Mouse (Mus musculus): Measurements from ENCODE around the gene Padi3.

Padi3 gene

DNA sequence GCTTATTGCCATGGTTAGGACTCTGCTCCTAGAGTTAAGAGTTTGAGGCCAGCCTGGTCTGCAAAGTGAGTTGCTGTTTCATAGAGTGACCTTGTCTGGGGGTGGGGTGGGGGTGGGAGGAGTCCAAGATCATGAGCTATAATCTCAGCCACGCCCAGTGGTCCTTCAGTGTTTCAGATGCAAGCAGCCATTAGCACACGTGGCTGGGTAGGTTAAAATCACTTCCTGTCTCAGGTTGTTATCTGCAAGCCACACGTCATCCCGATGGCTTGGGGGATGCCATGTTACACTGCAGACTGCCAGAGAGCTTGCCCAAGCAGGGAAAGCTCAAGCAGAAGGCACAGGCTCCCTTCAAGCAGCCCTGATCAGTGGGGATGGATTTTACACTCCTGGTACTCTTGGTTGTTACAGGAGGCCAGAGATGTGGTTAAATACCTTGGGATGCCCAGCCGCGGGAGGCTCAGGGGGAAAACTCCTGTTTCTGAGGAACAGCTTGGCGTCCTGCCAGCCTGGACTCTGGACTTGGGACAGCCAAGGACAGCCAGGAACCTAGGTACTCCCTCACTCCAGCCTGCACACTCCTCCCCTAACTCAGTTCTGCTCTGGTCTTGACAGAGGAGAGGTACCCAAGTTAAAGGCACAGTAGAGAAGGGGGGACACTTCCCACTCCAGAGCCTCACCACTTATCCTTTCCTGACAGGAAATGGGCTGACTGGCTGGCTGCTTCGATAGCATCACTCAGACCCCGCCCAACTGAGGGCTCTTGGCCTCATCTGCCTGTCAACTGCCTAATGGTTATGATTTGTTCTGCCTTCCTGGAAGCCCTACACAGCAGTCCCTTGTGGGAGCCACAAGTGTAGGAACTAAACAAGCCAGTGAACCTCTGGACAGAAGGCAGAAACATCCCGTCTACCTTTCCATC is 5.8 kb upstream of the Padi3 start:
- no peak for DNase-seq (ENCODE audit: low spot score in 2 of 2)

DNA sequence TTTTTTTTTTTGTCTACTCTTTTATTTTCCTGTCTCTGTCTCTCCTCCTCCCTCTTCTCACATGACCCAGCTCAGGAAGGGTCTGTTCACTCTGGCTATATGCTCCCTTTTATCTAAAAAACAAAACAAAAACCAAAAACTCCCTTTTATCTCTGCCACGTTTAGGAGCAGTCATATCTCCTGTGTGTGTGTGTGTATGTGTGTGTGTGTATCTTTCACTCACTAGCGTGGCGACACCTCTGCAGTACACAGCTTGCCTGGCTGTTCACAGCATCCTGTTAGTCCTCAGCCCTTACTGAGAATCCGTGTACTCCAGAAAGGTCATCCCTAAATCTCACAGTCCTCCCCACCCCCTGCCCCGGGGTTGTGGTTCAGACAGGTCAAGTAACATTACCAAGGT is 5.0 kb upstream of the Padi3 start:
- DNase-seq (ENCODE audit: low spot score in 2 of 2), result no peak

DNA sequence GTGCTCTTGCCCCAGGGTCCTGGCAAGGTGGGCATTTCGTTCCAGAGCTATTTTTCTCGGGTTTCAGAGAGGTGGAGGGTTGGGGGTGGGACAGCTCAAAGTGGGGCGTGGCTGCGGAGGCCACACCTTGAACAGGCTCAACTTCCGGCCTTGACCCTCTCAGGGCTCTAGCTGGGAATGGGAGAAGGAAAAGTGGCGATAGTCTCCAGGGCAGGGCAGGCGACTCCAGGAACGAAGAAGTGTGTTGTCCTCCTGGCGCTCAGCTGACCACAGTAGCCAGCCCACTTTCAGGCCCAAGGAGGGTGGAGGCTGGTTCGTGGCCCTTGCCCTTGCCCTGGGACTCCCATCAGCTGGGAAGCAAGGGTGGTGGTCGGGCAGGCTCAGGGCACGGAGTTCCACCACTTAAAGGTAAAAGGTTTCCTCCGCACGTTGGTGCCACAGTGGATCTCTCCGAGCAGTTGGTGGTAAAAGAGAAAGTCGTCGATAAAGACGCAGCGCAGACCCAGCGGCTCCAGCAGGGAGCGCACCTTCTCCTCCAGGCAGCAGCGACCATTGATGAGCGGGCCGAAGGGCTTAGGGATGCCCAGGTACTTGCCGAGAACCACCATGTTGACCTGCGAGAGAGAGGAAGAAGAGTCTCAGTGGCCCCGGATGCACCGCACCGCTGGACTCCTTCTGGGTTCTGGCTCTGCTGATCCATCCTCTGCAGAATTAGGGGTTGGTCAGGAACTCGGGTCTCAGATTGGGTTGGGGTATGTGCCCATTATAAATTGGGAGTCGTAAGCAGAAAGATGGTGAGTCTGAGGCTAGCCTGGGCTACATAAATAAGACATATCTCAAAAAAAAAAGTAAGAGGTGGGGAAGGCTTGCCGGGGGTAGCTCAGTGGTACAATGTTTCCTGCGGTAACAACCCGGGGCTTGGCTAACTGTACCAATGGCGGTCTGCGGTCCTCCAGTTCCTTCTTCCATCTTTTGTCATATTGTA is 4.1 kb upstream of the Padi3 start:
- DNase-seq (ENCODE audit: low spot score in 2 of 2), result peak in 1 of 2 experiments; percentile 6

DNA sequence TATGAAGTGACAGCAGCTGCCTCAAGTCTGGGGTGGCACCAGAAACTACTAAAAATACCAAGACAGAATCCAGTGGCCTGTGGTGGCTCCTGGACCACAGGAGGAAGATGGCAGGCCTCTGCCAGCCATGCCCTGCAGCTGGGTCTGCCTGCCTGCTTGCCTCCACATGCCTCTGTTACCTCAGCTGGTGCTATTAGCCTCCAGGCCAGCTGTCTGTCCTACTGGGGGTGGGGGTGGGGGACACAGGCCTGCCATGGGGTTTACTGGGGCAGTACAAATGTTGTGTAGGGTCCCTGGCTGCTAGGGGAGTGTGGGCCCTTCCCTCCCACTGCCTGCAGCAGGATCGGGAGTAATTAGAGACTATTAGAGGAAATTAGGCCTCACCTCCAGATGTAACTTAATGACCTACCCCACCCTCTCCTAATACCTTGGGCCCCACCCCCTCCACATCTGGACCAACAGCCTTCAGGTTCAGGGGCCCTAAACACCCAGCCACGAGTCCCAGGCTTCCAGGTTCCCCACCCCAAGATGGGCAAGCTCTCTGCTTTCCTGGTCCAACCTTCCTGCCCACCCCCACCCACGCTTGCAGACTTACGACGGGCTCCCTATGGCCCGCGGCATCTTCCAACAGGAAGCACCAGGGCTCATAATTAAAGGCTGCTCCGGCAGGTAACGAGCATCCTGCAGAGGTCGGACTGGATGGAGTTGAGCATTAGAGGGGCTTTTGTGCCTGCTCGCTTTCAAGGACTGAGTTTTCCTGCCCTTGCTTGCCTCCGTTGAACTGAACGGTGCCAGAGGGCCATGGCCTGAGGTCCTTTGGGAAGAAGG is 3.1 kb upstream of the Padi3 start:
- DNase-seq (ENCODE audit: low spot score in 2 of 2), result no peak

DNA sequence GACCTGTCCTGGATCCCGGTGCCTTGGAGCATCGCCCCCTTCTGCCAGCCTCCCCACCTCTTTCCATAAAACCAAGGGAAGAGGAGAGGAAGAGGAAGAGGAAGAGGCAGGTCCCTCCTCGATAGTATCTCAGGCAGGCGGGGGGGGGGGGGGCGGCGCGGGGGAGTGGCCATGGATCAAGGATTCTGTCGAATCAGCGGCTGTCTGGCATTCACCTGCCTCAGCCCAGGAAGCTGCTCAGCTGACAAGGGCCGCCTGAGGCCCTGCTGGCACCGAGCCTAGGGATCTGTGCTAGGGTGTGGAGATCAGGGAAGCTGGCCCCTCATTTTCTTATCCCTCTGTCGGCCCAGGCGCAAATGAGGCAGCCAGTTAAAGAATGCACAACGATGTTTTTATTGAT is 2.2 kb upstream of the Padi3 start:
- DNase-seq (ENCODE audit: low spot score in 2 of 2), result no peak

DNA sequence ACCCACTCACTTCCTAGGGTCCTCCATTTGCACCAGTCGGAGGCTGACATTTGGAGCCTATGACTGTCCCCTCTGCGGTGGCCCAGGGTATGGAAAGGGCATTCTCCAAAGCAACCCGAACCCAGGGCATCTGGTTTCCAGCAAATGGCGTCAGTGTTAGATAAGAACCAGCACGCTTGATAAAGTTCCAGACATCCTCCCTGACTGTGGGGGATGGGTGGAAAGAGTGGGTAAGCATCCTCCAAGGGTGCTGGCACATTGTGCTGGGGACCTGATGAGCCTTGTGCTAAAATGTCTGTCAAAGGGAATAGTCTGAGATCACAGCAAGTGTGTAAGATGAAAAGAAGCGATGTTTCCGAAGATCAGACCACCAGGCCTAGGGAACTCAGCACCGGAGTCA is 1.7 kb upstream of the Padi3 start:
- DNase-seq (ENCODE audit: low spot score in 2 of 2), result no peak

DNA sequence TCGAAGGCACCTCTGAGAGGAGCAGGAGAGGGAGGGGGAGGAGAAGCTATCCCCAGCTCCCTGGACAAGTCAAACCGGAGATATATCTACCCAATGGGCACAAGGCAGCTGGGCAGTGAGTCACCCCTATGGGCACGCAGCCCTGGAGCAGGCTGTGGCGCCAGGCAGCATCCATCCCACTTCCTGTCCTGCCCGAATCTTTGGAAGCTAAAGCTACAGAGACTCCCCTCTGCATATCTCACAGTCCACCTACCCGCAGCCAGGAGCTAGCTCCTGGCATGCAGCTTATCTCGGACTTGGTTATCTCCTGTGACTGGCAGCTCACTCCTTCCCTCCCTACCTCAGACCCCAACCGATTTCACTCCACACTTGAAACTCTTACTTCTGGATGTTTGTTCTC is 1.3 kb downstream of the Padi3 start:
- DNase-seq (ENCODE audit: low spot score in 2 of 2), result no peak

DNA sequence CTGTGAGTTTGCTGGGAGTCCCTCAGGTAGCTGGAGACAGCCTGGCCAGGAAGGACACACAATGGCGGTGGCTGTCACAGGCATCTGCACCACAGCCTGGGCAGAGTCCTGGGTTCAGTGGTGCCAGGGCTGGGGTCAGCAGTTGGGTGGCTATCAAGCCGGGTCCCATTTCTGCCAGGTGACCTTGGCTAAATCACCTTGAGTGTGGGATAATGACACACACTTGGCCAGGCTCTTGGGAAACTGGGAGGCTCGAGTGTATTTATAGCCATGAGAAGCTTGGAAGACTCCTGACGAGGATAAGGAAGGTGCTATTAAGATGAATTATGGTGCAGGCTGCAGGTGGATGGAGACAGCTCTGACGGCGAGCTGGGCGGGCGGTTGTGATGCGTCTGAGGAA is 5.8 kb downstream of the Padi3 start:
- no peak for DNase-seq (ENCODE audit: low spot score in 2 of 2)

DNA sequence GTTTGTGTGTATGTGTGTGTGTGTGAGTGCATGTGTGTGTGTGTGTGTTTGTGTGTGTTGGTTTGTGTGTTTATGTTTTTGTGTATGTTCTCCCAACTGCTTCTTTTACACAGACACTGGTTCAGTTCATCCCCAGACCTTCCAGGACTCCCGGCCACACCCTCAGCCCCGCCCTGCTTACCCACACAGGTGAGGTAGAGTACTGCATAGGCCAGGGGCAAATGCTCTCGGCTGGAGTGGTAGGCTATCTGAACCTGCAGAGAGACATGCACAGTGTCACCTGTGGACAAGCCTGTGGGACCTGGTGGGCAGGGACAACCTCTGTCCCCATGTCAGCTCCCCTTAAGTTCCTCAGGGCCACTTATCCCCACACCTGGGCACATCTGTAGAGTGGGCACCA is 9.1 kb downstream of the Padi3 start:
- DNase-seq (ENCODE audit: low spot score in 2 of 2), result no peak

DNA sequence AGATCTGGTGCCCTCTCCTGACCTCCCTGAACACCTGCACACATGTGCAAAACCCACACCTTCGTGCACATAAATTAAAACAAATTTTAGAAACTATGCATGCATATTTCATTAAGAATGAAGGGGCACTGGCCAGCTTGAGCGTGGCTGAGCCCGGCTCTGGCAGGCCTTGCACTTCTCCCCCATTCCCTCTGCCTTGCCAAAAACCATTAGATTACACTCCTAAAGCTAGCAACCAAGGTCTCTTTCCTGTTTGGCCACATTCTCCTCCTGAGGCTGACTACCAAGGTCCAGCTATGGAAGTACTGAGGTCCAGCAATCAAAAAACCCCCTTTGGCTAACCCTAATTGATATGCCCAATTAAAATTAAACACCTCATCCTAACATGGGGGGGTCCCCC is 13.7 kb downstream of the Padi3 start:
- no peak for DNase-seq (ENCODE audit: low spot score in 2 of 2)

DNA sequence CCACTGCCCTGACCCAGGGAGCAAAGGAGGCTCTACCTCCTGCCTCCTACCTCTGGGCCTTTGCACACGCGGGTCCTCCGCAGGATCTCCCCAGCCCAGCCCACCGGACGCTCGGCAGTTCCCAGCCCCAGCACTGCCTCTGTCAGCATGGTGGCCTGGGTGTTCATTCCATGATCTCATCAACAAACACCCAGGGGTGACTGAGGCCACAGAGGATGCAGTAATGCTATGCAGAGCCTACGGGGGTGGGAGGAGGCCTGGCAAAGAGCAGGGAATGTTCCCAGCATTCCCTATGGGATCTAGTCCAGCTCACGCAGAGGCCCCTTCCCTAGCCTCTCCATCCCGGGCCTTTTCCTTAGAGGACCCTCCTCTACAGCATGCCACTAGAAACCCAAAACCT is 15.8 kb downstream of the Padi3 start:
- DNase-seq (ENCODE audit: low spot score in 2 of 2), result no peak

DNA sequence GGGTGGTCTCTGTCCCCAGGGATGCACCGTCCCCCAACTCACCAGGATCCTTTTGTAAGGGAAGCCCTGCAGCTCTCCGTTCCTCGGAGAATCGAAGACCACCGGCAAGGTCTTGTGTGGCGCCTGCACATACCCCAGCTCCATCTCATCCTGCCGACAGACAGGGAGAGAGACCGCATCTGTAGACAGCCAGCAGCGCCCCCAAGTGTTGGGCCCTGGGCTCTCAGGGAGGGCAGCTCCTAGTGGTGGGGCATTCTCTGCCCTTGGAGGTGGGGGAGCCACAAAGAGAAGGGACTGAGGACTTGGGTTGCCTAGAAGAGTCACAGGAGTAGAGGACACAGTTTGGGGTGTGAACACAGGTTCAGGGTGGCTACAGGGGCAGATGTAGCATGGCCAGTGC is 16.7 kb downstream of the Padi3 start:
- DNase-seq (ENCODE audit: low spot score in 2 of 2), result no peak

DNA sequence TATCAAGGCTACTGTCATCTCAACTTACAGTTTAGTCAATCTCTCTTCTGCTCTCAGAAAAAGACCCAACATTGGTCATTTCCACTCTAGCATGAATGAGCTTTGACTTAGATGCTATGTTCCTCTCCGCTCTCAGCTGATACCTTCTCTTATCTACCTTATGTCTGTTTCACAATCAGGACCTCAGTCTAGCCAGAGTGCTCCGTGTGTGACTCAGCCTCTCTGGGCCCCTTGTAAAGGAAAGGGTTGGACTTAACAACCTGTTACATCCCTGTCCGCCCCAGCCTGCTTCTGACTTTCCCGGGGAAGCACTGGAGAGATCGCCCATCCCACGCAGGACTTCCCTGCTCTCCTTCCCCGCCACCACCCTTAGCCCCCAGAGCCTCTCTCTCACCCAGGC is 17.9 kb downstream of the Padi3 start:
- DNase-seq (ENCODE audit: low spot score in 2 of 2), result no peak

DNA sequence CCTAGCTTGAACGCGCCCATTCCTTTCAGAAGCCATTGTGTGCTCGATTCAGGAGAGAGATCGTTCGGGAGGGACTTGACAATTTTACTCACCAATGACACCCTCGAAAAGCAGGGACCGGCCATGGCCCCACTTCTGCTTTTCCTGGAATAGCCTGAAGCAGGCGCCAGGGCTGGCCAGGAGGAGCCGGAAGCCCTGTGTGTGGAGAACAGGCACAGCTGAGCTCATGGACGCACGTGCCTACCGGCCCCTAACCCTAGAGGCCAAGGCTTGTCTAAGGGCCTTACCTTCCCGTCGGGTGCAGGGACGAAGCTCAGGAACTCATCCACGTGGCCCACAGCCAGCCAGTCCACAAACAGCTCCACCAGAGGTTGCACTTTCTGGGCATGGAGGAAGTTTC is 19.4 kb downstream of the Padi3 start:
- DNase-seq (ENCODE audit: low spot score in 2 of 2), result no peak

DNA sequence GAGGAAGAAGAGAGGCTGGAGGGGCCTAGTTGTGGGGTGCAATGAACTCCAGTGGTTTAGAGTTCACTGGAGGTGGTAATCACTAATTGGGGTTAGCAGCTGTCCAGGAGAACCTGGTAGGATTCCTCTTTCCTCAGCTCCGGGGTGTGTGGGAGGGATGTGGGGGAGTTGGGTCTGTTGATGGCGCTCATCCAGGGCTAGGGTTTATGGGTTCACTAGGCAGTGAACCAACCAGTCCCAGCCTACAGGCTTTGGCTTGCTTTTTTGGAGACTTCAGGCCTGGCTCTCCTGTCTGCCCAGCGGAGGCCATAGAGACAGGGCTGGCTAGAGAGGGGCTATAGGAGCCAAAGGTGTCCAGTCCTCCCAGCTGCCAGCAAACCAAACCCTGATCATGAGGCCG is 20.5 kb downstream of the Padi3 start:
- no peak for DNase-seq (ENCODE audit: low spot score in 2 of 2)

DNA sequence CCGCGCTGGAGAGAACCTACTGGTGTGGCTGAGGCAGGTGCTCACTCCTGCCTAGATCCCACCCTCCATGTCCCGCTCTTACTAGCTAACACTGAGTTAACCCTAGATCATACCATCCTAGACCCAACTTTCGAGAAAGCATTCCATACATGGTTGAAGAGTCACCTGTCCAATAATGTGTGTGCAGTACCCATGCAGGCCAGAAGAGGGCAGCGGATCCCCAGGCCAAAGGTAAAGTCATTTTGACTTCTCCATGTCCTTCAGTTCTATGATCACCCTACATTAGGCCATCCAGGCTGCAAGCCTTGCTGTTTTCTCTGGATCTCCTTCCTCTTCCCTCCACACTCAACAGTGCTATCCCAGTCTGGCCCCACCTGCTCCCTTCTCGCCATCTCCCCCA is 21.5 kb downstream of the Padi3 start:
- peak; percentile 24 to 36 for DNase-seq (ENCODE audit: low spot score in 2 of 2)

DNA sequence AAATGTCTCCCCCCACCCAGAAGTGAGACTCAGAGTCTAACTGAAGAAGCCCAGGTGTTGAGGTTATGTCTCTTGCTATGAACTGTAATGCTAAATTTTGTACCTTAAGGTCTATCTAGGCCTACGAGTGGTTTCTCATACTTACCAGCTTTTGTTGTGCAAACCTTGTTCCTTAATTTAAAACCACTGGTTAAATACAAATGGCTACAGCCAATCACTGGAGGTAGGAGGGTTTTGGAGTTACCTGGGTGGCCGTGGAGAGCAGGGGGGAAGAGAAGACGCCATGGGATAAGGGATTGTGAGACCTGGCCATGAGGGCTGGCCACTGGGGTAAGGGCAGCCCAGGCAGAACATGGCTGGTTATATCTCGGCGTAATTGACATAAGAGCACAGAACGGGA is 22.2 kb downstream of the Padi3 start:
- no peak for DNase-seq (ENCODE audit: low spot score in 2 of 2)

DNA sequence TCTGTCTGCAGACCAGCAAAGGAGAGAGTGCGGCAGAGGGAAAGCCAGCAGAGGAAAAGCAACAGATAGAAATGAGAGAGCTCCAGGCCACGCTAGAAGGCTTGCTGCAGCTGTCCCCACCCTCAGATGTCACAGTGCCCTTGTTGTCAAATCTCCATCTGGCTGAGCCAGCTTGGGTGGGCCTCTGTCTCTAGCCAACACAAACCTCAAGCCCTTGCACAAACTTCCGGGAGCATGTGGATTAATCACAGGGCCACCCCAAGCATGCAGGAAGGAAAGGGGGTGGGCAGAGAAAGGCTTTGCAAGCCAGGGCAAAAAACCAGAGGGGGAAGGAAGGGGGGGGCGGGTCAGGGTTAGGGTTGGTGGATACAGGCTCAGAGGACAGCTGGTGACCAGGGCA is 23.0 kb downstream of the Padi3 start:
- DNase-seq (ENCODE audit: low spot score in 2 of 2), result no peak

DNA sequence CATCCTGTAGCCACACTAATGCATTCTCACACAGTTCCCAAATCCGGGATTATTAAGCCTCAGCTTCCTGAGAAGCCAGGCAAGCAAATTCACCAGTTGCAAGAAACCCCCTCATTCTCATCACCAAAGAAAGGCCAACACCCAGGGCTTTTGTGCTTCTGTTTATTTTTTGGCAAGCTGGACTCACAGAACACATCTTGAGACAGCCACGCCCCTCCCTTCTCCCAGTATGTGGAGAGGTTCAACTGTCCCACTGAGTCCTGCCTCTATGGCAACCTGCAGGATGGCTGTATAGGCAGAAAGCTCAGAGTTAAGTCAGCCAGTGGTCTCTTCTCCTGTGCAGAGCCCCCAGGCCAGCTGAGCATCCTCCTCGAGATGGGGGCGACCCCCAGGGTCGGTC is 25.2 kb downstream of the Padi3 start:
- no peak for DNase-seq (ENCODE audit: low spot score in 2 of 2)

DNA sequence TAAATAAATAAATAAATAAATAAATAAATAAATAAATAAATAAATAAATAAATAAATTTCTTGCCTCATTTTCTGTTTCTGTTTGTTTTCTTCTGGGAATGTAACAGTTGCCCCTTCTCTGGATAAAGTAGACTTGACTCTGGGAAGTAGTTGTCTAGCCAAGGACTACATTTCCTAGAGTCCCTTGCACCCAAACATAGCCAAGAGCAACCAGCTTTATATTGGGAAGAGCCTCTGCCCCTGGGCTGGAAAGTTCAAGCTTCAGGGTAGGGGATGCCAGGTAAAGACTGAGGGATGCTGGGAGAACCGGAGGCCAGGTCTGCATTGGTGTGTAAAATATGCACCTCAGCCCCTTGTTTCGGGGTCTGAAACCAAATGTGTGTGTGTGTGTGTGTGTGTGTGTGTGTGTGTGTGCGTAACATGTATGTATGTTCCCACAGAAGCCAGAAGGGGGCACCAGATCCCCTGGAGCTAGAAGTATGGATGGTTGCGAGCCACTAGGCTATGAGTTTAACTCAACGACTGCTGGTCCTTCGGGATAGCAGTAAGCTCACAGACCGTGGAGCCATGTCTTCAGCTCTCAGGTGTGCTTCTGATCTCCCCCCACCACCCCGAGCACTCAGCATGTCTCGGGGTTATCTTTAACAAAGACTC is 26.0 kb downstream of the Padi3 start:
- no peak for DNase-seq (ENCODE audit: low spot score in 2 of 2)

DNA sequence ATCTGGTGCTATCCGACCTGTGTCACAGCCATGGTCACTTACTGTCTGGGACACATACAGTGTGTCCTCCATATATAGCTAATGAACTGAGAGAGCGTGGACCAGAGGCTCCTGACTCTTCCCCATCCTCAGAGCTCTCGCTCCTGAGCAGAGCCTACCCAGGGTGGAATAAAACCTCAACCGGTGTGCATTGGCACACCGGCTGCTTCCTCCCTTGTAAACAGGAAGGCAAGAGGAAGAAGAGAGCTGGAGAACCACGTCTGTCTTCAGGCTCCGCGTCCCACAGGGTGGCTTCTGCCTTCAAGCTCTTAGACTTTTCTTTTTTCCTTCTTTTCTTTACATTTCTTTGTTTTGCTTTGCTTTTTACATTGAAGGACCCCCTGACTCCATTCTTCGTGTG is 27.6 kb downstream of the Padi3 start:
- no peak for DNase-seq (ENCODE audit: low spot score in 2 of 2)
